Mouse (Mus musculus) ovary, adult 18-20 months (tissue): ENCODE results near the gene Emc3.
A peak's percentile ranks its signal among the peaks of the same experiment; 100 is the strongest.

Experiments
- DNase-seq: peaks from one replicate; pipeline ENCODE4 v3.0.0; 2022; ENCODE audit warnings: low spot score, mixed read lengths

Gene Emc3

DNA sequence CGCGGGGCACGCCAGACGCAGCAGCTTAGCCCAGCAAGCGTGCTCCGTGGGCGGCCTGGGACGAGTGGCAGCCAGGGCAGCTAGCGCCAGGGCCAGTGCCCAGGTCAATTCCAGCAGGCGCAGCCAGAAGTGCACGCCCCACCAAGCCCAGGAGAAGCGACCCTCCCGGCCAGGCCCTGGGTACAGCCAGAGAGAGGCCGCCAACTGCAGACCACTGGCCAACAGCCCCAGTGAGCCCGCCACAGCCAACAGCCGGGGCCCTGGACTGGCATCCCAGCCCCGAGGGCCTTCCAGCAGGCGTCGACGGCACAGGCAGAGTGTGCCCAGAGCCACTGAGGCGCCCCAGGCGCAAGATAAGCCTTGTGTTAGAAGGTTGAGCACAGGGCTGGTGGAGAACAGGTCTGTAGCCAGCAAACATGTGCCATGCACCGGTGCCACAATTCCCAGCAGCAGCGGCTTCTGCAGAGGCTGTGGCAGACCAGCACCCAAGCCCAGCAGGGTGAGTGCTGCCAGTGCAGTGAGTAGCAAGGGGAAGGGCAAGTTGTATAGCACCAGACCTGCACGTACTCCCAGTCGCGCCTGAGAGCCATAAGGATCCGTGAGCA is 36.3 kb downstream of the Emc3 start:
- no peak for DNase-seq

DNA sequence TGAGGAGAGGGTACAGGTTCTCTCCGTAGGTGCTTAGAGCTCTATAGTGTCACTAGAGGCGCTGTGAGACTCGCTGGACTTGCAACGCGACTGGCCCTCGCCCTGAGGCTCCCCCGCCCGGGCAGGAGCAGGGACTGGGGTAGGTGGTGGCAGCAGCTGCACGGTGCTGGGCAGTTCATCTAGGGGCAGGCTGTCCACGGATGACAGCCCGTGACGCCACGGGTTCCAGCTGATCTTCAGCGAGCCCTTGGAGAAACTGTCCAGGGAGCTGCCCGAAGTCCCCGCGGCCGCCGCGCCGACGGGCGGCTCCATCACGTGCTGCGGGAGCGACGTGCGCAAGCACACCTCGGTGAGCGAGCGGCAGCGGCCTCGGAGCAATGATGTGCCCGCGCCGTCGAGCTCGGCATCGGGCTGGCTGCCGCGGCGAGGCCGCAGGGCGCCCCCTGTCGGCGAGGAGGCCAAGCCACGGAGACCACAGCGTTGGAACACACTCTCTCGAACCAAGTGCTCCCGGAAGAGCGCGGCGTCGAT is 37.1 kb downstream of the Emc3 start:
- peak; percentile 48 for DNase-seq

DNA sequence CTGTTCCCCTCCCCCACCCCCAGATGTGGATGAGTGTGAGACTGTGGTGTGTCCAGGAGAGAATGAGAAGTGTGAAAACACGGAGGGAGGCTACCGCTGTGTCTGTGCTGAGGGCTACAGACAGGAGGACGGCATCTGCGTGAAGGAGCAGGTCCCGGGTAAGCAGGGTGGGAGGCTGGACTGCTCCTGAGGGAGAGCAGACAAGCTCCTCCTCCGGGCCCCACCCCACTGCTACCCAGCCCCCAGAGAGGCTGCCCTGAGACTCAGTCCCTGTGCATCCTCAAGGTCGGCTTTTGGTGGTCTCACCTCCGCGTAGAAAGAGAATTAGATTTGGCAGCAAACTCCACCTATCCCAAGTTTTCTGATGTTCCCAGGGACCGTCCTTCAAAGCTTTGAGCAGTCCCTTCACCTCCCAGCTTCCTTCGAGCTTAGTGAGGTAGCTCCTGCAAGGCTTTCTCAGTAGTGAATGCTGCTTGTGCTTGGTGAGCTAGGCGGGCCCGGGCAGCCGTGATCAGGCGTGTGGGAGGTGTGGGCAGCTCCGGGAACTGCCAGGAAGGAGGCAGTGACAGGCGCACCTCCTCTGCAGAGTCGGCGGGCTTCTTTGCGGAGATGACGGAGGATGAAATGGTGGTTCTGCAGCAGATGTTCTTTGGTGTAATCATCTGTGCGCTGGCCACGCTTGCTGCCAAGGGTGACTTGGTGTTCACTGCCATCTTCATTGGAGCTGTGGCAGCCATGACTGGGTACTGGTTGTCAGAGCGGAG is 39.2 kb downstream of the Emc3 start:
- no peak for DNase-seq

DNA sequence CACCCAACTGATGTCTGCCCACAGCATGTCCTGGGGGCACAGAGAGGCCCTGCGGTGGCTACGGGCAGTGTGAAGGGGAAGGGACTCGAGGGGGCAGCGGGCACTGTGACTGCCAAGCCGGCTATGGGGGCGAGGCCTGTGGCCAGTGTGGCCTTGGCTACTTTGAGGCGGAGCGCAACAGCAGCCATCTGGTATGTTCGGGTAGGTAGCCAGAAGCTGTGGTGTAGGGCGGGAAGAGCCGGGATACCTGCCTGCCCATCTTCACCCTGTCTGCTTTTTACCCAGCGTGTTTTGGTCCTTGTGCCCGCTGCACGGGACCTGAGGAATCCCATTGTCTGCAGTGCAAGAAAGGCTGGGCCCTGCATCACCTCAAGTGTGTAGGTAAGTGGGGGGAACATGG is 42.0 kb downstream of the Emc3 start:
- DNase-seq = no peak

DNA sequence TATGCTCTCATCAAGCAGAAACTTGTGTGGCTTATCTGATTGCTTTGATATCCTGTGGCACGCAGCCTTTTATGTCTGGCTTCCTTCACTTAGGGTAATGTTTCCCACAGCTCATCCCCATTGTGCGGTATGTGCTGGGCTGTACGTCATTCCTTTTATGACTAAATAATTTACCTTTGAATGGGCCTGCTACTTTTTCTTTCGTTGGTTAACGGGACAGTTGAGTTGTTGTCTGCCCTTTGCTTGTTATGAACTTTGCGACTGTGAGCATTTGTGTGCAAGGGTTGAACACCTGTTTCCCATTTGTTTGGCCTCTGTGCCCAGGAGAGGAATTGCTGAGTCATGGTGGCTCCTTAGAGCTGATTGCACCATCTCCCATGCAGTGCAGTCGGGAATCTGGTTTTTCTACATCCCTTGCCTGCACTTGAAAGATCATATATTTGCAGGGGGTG is 44.3 kb downstream of the Emc3 start:
- no peak for DNase-seq

DNA sequence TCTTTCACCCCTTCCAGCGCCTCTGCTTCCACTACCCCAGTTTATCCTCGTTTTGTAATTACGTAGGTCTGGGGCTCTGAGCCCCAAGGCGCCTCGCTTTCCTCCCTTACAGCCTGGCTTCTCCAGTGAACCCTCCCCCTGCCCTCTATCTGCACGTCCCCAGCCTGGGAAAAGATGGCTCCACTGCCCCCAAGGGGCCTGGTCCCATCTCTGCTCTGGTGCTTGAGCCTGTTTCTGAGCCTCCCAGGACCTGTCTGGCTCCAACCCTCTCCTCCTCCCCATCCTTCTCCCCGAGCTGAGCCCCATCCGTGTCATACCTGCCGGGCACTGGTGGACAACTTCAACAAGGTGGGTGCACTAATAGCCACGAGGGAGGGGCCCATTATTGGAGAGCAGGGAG is 47.7 kb downstream of the Emc3 start:
- no peak for DNase-seq

DNA sequence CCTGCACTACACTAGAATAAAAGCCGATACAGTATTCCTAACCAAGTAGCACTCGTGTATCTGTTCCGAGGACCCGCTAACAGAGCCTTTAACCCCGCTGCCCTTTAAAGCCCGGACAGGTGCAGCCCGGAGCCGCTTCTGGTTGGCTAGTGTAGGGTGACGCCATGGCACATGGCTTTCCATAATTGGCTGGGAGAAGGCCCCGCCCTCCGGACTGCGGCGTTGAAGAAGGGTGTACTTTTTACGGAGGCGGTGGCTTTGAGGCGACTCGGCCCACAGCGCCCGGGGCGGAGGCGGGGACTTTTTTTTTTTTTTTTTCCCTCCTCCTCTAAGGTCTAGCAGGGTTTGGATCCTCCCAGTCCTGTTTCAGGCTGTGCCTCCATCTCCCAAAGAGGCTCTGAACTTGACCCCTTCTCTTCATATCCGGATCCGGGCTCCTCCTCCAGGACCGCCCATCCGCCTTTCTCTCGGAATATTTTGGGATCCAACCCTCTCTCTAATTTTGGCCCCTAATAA is 48.3 kb downstream of the Emc3 start, which contains the start of gene Creld1:
Creld1 (plus strand) TSS at position 198 of the 516 bp plus-strand sequence.
- DNase-seq = peak; percentile 96

DNA sequence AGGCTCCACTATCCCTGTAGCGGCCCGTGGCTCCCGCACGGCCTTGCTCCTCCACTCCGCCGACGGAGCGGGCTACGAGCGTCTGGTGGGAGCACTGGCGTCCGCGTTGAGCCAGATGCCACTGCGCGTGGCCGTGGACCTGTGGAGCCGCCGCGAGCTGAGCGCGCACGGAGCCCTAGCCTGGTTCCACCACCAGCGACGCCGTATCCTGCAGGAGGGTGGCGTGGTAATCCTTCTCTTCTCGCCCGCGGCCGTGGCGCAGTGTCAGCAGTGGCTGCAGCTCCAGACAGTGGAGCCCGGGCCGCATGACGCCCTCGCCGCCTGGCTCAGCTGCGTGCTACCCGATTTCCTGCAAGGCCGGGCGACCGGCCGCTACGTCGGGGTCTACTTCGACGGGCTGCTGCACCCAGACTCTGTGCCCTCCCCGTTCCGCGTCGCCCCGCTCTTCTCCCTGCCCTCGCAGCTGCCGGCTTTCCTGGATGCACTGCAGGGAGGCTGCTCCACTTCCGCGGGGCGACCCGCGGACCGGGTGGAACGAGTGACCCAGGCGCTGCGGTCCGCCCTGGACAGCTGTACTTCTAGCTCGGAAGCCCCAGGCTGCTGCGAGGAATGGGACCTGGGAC is 48.9 kb downstream of the Emc3 start:
- no peak for DNase-seq

DNA sequence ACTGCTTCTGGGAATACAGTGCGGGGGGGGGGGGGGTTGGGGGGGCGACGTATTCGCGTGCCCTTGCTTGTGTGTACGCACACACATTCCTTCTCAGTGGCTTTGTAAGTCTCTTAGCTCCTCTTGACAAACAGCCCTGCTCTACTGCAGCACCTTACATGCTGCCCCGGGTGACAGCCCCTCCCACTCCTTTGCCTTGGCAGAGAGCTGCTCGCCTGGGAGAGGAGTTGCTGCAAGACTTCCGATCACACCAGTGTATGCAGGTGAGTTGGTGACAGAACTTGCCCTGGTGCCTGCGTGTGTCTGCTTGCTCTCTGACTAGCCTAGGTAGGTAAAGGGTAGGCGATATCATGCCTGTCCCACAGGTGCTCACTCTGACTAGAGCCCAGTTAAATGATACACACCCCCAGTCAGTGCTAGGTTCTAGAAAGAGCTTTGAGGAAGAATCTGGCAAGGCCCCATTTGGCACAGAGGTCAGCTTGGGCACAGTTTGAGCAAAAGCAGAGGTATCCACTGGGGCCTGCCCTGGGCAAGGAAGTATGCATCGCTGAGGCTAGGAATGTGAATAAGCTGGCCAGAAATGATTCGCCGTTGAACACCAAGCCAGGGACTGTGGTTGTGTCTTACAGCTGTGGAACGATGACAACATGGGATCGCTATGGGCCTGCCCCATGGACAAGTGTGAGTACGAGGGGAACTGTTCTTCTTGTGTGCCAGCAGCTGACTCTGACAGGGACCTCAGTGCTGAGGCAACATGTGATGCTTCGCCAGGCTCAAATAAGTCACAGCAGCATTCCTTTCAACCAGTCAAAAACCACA is 50.7 kb downstream of the Emc3 start:
- DNase-seq = no peak

DNA sequence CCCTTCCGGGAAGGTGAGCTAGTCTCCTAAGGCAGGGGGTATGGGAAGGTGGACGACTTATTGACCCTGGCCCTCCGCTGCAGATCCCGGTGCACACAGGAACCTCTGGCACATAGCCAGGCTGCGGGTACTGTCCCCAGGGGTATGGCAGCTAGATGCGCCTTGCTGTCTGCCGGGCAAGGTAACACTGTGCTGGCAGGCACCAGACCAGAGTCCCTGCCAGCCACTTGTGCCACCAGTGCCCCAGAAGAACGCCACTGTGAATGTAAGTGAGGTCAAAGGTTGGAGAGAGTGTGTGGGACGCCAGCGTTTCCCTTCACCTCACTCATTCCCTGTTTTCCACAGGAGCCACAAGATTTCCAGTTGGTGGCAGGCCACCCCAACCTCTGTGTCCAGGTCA is 52.5 kb downstream of the Emc3 start:
- no peak for DNase-seq

DNA sequence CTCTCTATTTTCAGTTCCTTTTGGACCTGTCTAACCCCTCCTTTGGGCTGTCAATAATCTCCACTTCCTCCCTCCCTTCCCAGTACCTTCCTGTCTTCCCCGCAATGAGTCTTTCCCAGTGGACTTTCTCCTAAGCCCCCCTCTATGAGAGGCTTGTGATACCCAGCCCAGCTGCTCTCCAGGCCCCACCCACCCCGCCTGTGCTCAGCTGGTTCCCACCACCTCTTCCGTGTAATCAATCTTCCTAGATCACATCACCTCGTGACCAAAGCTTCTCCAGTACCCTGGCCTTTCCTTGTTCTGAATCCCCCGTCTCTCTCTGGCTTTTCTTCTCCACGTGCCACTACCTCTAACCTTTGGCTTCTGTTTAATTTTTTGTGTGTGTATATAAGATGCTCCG is 54.1 kb downstream of the Emc3 start:
- DNase-seq = no peak

DNA sequence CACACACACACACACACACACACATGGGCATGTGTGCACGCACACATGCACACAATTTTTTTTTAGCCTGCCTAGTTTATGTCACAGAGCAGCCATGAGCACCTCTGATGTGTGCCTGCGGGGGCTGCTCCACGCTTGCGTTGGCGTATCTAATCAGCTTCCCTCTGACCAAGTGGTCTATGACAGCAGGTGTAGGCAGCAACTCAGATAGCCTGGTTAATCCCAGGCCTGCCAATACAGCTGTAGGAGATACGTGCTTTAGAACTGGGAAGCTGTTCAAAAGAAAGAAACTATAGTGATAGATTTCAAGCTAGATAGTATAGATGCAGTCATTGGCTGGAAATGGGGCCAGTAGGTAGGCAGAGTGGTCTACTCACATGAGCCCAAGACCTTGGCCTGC is 57.7 kb downstream of the Emc3 start:
- no peak for DNase-seq

DNA sequence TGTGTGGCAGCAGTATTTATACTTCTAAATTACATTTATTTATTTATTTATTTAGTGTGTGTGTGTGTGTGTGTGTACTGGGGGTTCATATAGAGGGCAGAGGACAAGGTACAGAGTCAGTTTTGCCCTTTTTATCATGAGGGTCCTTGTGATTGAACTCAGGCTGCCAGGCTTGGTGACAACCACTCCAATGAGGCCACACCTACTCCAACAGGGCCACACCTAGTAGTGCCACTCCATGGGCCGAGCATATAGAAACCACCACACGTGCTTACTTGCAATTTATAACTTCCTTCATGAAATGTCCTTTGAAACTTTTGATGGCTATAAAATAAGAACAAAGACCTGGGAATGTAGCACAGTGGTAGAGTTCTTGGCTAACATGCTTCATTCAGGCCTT is 58.2 kb downstream of the Emc3 start:
- DNase-seq = no peak

DNA sequence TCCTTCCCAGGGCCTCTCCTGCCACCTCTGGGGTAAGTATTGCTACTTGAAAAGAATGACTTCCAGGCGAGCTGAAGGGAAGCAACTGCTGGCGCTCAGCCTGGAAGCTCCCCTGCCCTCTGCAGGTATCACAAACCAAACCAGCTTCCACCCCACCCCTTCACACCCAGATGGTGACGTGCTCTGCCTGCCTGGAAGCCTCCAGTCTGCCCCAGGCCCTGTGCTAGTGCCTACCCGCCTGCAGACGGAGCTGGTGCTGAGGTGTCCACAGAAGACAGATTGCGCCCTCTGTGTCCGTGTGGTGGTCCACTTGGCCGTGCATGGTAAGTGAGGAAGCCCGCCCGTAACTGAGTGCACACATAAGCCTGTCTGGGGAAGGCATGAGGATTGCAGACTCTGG is 59.4 kb downstream of the Emc3 start:
- no peak for DNase-seq

DNA sequence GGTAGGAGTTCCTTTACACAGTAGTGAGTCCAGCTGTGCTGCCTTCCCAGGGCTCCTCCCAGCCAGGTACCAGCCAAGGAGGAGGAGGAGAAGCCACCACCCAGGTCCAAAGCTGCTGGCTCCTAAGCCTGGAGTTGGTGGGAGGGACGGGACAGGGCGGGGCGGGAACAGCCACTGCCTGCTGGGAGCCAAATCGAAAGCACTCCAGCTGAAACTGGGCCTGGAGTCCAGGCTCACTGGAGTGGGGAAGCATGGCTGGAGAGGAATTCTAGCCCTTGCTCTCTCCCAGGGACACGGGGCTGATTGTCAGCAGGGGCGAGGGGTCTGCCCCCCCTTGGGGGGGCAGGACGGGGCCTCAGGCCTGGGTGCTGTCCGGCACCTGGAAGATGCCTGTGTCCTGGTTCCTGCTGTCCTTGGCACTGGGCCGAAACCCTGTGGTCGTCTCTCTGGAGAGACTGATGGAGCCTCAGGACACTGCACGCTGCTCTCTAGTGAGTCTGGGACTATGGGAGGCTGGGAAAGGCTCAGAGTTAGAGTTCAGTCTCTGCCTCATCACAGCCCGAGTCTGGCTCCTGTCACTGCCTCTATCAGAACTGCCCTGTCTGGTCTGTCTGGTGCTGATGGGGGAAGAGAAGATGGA is 60.0 kb downstream of the Emc3 start, which contains the start of gene Il17rc:
Il17rc (plus strand) TSS at position 131 of the 640 bp plus-strand sequence.
- DNase-seq = peak; percentile 52

DNA sequence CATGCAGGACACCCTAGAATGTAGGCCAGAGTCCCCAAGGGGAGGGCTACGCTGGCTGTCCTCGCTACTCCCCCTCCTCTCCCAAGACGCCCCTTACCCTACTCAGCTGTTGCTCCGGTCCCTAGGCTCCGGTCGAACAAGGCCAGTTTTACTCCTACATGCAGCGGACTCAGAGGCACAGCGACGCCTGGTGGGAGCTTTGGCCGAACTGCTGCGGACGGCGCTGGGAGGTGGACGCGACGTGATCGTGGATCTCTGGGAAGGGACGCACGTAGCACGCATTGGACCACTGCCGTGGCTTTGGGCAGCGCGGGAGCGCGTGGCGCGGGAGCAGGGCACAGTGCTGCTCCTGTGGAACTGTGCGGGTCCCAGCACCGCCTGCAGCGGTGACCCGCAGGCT is 62.0 kb downstream of the Emc3 start:
- peak; percentile 40 for DNase-seq

DNA sequence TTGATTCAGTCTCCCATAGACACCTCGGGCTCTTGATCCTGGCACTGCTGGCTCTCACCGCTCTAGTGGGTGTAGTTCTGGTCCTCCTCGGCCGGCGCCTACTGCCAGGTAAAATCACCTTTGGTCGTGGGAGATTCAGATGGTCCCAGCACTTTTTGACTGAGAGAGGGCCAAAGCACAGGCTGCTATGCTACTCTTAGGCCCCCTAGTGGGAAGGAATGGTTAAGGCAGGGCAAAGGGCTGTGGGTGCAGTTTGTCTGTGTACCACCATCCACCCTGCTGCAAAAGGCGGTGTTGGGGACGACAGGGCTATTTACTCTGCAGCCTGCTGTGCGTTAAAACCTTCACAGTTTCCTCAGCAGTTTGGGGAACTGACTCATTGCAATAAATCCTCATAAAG is 62.4 kb downstream of the Emc3 start:
- peak; percentile 22 for DNase-seq

DNA sequence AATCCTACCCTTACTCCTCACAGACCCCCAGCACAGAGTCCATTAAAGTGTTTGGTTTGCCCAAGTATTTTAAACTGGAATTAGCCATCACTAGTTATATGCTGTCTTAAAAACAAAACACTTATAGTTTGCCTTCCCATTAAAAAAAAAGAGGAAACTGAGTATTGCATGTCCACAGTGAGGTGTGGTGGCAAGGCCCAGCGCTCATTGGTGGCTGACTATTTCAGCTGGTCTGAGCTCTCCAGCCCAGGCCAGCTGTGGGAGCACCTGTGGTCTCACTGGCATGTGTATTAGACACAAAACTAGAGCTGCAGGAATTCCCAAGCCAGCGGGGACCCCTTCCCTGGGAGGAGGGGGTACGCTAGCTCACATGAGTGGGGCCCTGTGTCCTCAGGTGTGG is 62.9 kb downstream of the Emc3 start:
- no peak for DNase-seq

DNA sequence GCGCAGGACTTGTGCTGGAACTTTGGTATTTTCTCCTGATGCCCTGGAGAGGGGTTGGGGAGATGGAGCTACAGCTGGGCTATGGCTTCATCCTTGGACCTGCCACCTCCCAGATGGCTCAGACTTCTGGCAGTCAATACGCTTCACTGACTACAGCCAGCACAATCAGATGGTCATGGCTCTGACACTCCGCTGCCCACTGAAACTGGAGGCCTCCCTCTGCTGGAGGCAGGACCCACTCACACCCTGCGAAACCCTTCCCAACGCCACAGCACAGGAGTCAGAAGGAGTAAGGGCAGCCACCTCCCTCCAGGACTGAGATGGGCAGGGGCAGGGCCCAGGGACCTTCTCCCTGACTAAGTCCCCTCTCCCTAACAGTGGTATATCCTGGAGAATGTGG is 65.8 kb downstream of the Emc3 start:
- DNase-seq = no peak
